Mouse (Mus musculus) v-Abl transformed pro-B cells (cell line): ENCODE measurements around the gene Tacc2.

ENCODE experiments used
- in situ Hi-C, 2 experiments: fragments of 400-800 bp; cut with MboI; formaldehyde crosslinking; loops; one replicate each; pipeline ENCODE4 v1.15.1; 2025; ENCODE audit not compliant: unreplicated experiment in 2 of 2

Tacc2 gene

DNA sequence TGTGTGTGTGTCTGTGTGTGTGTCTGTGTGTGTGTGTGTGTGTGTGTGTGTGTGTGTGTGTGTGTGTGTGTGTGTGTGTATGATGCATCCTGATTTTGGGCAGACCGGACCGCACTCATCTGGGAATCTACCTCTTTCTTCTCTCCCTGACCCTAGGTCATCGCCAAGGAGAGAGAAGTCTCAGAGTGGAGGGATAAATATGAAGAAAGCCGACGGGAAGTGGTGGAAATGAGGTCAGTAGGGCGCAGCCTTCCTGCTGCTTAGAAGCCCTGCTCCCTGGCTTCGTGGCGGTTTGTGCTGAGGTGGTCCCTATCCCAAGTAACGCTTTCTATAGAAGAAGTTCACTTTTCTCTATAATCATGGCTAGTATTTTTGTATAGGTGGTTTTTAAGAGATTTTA is 174.4 kb downstream of the Tacc2 start:
- in situ Hi-C loops = loop anchor here (25.0 kb wide), 4 partner anchors 786 to 1786 kb away; partner anchors contain the start of genes Hmx2 (in 1 of the 2) and Hmx3 (in 1 of the 2)

DNA sequence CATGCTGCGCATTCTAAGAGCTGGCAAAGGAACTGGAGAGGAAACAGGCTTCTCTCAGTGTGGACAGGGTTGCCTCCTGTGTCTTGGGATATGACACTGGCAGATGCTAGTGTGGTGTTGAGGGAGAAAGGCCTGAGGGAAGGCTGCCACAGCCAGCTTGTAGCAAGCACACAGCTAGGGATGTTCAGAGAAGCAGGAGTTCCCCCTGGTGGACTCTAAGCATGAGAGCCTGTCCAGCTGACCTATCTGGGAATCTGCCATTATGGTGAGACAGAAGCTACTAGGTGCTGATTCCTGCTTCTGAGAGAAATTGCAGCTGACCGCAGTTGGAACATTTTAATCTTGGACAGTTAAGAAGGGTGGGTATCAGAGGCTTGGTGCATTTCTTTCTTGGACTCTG is 177.6 kb downstream of the Tacc2 start:
- in situ Hi-C loops = loop anchor here (25.0 kb wide), 4 partner anchors 783 to 1783 kb away; partner anchors contain the start of genes Hmx2 (in 1 of the 2) and Hmx3 (in 1 of the 2)

DNA sequence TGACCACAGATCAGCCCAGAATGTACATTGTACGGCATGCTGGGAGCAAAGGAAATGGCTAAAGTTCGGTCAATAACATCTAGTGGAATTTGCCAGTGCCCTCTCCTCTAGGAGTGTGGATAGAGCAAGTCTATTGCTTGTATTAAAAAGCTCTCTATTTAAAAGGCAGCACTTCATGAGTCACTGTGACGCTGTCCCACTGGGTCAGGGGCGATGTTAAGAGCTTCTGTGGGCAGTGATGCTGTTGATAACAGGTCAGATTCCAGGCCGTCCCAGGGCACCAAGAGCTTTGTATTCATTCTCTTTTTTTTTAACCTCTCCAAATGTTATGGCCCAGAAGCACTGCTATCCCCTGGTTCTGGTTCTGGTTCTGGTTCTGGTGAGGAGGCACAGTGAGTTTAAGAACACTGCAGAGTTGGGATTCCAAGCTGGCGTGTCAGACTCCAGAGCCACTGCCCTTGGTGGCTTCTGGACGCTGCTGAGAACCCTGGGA is 179.2 kb downstream of the Tacc2 start:
- in situ Hi-C loops = loop anchor here (25.0 kb wide), 4 partner anchors 781 to 1781 kb away; partner anchors contain the start of genes Hmx2 (in 1 of the 2) and Hmx3 (in 1 of the 2)

DNA sequence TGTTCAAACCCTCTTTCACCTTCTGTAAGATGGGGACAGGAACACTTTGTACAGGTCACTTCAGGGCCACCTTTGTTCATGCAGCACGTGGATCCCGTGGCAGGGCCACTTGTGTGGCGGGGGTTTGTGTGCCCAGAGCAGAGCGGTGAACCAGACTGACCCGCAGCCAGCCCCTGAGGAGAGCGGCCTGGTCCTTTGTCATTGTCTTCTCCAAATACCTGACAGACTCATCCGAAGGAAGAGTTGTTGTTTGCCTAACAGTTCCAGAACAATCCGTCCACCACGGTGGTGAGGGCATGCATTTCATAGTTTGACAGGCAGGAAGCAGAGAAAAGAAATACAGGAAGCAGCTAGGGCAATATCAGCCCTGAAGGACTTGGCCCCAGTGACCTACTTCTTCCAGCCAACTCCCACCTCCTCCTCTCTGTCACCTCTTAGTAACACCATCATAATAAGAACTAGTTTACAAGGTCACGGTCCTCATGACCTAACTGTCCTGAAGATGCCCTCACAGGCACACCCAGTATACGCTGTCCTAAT is 180.2 kb downstream of the Tacc2 start:
- in situ Hi-C loops = loop anchor here (25.0 kb wide), 4 partner anchors 780 to 1780 kb away; partner anchors contain the start of genes Hmx2 (in 1 of the 2) and Hmx3 (in 1 of the 2)

DNA sequence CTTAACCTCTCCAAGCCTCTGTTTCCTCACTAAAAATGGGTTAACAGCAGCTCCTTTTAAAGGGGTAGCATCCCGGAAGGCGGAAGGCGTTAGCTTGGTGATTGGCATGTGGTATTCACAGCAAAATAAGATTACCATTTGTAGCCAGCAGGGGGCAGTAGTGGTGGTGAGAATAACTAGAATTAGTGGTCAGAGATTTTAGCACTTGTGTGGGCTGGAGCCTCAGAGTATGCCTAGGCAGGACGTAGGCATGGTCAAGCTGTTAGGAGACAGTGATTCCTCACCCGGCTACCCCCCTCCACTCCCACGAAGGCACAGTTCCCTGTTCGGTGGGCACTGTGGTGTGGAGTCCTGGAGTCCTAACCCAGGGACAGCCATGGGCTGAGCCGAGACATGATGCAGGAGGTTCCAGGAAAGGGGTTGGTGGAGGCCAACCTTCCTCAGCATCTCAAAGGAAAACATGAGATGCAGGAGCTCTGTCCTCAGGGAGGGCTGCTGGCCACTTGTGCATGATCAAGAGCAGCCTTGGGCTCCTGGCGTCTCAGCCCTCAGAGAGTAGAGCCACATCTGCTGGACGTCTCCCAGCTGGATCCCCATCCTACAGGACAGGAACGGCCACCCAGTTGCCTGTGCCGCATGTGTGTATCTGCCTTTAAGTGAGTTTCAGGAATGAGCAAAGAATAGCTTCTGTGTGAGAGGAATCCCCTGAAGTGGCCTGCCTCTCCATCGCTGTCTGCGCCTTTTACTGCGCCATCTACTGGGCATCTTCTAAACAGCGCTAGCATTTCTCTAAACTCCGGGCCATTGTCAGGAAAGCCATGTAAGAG is 185.0 kb downstream of the Tacc2 start:
- in situ Hi-C loops = loop anchor here (5.0 to 25.0 kb wide), 9 partner anchors 150 to 1775 kb away; partner anchors contain the start of genes Hmx2 (in 1 of the 2) and Hmx3 (in 1 of the 2)

DNA sequence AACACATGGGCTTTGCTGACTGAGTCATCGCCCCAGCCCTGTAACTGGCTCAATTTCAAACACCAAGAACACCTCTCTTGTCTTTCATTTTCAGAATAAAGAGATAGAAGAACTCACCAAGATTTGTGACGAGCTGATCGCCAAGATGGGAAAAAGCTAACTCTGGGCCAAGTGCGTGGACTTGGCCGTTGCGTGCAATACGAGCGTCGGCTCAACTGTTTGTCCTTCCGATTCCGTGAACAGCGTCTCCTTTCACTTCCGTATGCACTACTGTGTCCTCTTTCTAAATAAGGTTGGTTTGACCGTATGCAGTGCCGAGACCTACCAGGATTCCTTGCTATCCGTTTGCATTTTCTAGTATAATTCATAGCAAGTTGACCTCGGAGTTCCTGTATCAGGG is 186.9 kb downstream of the Tacc2 start:
- in situ Hi-C loops = loop anchor here (5.0 to 25.0 kb wide), 9 partner anchors 148 to 1773 kb away; partner anchors contain the start of genes Hmx2 (in 1 of the 2) and Hmx3 (in 1 of the 2)

DNA sequence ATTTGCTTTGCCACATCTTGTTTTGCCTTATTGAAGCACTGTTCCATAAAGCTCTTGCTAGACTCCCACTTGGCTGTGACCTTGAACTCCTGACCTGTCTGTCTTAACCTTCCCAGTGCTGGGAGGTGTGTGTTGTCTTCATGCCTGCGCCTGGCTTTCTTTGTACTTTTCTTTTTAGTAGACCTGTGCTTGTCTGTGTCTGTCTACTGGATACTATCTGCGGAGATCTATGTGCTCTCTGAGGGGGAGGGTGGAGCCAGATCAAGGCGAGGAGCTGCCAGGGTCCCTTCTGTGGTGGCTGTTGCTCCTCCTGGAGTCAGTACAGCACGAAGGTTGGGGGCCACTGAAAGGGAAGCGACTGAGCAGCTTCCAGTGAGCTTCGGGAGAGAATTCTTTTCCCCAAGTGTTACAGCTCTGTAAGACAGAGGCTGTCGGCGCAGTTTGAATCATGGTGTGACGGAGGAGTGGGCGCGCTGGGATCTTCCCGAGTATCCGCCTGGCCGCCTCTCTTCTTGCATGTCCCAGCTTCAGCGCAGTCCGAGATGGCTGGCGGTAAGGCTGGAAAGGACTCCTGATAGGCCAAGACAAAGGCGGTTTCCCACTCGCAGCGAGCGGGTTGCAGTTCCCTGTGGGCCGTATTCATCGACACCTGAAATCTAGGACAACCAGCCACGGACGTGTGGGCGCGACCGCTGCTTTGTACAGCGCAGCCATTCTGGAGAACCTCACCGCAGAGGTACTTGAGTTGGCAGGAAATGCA is 189.4 kb downstream of the Tacc2 start:
- in situ Hi-C loops = loop anchor here (10.0 to 25.0 kb wide), 6 partner anchors 222 to 1771 kb away; partner anchors contain the start of genes Hmx2 (in 1 of the 2) and Hmx3 (in 1 of the 2)

DNA sequence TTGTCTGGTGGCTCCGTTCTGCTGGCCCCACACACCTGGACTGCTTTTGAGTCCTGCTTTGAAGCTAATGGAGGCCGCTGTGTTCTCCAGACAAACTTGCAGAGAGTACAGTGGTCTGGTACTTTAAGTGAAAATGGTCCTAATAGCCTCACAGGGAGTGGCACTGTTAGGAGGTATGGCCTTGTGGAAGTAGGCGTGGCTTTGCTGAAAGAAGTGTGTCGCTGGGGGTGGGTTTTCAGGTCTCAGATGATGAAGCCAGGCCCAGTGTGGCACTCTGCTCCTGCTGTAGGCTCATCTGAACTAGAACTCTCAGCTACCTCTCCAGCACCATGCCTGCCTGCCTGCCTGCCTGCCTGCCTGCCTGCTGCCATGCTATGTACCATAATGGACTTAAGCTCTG is 190.9 kb downstream of the Tacc2 start:
- in situ Hi-C loops = loop anchor here (10.0 to 25.0 kb wide), 6 partner anchors 223 to 1769 kb away; partner anchors contain the start of genes Hmx2 (in 1 of the 2) and Hmx3 (in 1 of the 2)

DNA sequence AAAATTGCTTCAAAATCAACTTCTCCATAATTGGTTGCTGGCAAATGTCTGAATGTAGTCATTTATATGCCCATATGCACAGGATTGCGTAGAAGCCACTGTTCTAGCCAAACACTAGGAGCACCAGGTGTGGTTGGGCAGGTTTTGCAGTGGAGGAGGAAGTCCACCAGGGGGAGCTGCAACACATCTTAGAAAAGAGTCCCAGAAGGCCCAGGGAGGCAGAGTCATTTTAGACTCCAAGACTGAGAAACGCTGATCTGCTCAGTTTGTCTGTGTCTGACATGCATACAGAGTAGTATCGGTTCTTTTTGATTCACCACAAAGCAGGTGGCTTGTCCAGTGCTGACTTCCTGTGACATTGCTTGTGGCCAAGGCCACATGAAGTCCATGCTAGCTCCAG is 193.5 kb downstream of the Tacc2 start:
- in situ Hi-C loops = loop anchor here (5.0 to 25.0 kb wide), 7 partner anchors 147 to 1767 kb away; partner anchors contain the start of genes Hmx2 (in 1 of the 2) and Hmx3 (in 1 of the 2)

DNA sequence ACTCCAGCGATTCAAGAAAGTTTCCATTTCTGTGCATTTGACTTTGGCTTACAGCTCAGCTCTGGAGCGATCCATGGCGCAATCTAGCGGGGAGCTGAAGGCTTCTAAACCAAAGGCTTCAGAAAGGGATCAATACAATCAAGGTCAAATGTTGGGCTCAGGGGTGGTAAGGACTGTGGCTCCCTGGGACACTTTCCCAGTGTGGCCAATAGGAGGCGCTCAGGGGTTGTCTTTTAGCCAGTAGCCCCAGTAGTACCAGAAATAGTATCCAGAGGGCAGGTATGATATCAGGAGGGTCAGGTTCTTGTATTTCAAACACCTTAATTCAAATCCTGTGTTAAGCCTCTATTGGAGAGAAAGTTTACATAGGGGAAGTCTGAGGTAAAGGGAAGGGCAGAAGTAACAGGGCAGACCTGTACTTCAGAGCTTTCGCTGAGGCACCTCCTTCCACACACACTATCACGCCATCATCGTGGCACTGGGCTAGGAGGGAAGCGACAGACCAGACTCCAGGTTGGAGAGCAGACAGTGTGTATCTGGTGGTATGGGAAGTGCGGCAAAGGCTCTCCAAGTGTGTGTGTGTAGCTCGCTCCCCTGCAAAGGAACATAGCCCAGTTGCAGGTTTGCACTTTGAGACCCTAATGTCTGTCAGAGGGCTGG is 196.1 kb downstream of the Tacc2 start:
- in situ Hi-C loops = loop anchor here (5.0 to 25.0 kb wide), 7 partner anchors 144 to 1764 kb away; partner anchors contain the start of genes Hmx2 (in 1 of the 2) and Hmx3 (in 1 of the 2)

DNA sequence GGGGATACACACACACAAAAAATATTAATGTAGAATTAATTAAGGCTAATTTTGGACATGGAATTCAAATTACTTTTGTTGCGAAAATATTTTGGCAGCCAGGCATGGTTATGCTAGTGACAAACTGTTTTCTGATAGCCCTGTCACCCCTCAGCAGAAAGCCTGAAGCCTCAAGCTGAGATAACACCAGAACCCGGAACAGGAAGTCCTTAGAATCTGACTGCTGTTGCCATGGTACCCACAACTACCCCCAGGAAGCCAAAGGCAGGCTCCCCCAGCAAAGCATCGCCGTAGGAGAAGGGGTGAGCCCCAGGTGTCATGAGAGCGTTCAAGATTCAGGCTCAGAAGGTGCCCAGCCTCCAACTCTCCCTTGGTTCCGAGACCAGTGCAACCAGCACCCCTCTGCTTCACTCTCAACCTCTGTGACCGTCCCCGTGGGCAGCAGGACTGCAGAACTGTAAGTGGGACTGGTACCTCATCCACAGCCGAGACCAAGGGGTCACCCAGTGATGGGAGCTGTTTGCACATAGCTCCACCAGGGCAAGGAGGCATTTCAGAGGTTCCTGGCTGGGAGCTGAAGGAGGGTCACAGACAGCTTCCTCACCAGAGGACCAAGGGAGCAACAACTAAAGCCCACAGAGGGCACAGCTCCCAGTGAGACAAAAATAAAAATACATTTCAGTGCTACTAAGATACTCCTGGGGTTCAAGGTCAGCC is 196.8 kb downstream of the Tacc2 start, which contains the start of gene Btbd16:
Btbd16 (plus strand) TSS at position 156 of the 717 bp plus-strand sequence.
- in situ Hi-C loops = loop anchor here (5.0 to 25.0 kb wide), 7 partner anchors 143 to 1763 kb away; partner anchors contain the start of genes Hmx2 (in 1 of the 2) and Hmx3 (in 1 of the 2)

DNA sequence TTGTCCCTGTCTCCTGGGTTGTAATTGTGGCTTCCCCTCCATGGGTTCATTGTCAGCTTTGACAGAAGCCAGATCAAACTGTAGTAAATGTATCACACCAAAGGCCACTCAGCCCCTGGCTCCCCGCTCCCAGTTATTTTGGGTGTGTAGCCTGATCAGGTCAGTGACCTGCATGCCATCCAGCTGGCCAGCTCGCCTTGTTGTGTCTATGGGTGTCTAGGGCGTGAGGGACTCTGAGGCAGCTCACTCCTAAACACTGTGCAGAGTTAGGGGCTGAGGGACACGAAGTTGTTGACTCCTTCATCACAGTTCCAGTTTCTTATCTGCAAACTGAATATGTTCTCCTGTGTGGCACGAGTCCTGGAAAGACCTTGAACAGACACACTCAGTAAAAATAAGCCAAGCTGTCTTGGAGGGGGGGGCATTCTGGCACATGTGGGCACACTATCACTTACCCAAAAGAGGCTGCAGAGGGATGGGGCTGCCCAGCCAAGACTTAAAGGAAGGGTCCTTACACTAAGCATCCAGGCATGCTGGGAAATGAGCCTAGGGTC is 203.7 kb downstream of the Tacc2 start:
- in situ Hi-C loops = no loop called here

DNA sequence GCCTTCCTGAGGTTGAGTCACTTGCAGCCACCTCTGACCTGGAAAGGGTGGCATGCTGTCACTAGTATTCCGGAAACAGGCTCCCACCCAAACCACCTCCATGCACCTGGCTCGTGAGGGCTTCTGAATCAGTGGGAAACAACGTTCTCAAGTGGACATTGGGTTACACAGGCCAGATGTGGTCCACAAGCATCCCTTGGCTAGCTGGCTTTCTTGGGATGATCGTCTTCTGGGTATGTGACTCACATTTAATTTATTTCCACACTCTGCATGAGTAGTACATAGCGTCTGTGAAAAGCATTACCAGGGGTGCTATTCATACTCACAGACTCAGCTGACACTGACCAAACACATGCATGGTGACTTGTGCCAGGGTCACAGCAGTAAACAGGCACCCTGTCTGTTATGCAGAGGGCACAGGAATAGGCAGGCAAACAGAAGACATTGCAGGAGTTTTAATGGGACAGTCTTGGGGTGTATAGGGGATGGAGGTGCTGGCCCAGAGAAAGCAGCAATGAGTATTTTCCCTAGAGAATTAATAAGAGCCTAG is 205.3 kb downstream of the Tacc2 start:
- in situ Hi-C loops = no loop called here

DNA sequence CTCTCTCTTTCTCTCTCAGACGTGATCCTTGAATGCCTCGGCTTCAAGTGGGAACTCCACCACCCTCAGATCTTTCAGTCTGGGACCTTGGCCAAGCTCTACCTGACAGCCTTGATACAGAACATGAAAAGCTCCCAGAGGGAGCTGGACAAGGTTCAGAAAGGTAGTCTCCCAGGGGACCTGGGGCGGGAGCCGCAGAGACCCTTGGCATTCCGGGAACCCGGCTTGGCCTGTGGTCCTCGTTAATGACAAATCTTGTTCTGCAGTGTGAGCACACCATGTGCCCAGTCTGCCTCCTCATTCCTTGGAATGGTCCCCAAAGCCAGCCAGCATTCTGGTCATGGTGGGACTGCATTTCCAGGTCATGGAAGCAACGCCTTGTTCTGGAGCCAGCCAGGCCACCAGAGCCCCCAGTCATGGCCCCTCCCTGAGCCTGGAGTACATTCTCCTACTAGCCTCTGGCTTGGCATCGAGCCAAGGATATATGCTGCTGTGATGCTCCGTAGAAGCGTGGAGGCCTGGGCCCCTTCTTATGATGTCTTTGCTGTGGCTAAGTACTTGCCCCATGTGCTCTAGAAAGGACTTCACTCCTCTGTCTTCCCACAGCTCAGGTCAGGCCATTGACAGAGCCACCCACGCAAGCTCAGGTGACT is 208.8 kb downstream of the Tacc2 start:
- in situ Hi-C loops = no loop called here

DNA sequence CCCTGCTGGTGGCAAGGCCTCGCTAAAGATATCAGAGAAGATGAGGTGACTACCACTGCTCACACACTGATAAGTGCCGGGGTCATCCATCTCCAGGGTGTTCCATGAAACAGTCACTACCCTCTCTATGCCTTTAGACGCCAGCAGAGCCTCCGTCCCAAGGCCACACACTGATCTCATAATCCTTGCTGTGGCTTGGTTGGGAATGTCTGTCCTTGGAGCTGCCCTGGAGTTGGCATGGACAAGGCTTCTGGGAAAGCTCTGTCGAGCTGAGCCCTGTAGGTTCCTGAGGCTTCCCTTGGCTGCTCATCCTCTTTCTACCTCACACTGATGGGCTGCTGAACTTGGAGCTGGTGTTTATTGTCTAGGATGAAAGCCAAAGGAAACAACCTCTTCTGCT is 209.5 kb downstream of the Tacc2 start:
- in situ Hi-C loops = no loop called here

DNA sequence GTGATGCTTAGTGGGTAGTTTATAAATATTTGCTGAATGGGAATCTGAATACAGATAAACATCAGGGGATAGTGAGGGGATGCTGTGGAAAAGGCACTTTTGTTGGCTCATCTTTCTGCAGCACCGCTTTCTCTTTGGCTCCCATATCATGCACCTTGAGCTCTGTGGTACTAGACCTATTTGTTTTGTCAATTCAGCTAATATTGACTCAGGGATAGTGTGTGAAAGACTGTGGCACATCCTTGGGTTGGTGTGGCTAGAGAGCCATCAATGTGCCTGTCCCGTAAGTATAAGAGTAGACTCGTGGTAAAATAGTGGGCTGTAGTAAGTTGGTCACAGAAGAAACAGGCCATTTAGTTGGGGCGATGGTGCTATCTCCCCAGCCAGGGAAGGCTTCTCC is 210.3 kb downstream of the Tacc2 start:
- in situ Hi-C loops = no loop called here

DNA sequence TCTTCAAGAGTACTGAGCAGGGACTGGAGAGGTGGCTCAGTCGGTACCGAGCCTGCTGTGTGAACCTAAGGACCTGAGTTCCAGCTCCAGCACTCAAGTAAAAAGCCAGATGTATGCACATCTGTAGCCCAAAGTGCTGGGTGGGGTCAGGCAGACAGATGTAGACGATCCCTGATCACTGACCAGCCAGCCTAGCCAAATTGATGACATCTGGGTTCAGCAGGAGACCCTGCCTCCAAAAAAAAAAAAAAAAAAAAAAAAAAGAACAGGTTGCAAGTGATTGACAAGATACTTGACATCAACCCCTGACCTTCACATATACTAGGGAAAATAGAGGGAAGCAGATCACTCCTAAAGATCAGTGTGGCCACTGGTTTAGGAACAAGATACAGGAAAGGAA is 211.7 kb downstream of the Tacc2 start:
- in situ Hi-C loops = no loop called here

DNA sequence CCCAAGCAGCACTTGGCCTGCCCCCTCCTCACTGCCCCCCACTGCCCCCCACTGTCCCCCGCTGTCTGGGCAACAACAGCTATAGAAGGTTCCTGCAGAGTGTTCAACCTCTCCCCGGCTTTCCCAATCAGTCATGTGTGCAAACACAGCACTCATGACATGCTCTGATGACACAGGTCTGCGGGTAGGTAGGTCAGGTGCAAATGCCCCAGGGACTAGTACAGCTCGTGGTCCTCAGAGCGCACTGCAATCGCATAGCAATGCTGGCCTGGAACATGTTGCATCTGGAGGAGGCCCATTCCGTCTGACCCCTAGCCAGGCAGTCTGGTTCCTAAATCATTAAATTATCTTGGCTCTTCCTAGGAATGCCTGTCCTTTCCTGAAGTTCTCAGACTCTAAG is 212.2 kb downstream of the Tacc2 start:
- in situ Hi-C loops = no loop called here
